Mouse (Mus musculus) CH12.LX (cell line): ENCODE measurements around the gene Olfr235. TPM values are rescaled to one million over a fixed set of nuclear protein-coding genes. Genes with fewer than 3 reads are reported as not detected.
"Not testable (repeated sequence)": the region's sequence is repeated elsewhere in the genome, so short reads cannot be mapped to it uniquely, and the experiment has no call there.

Source experiments
- DNase-seq: peaks from one replicate; pipeline ENCODE4 v3.0.0-alpha.2; 2013; ENCODE audit errors: extremely low read depth
- H3K27ac ChIP-seq: 2 replicates; pipeline ENCODE4 v1.5.1; 2012; ENCODE audit warnings: low read depth, mild to moderate bottlenecking, control low read depth, moderate library complexity; ENCODE audit not compliant: insufficient read depth
- H3K27me3 ChIP-seq: replicated peaks from 2 replicates; pipeline ENCODE3; 2012; ENCODE audit warnings: inconsistent platforms
- H3K36me3 ChIP-seq, 2 experiments: replicated peaks in 1 of 2; 2 replicates each; pipeline versions ENCODE3 to v1.6.1; 2012; ENCODE audit warnings: inconsistent platforms in 1 of 2, low read length in 1 of 2, mild to moderate bottlenecking in 1 of 2, mixed read lengths in 1 of 2, moderate library complexity in 1 of 2; ENCODE audit not compliant: control insufficient read depth in 1 of 2, insufficient read depth in 1 of 2
- H3K4me1 ChIP-seq, 2 experiments: 2 replicates each; pipeline ENCODE4 v1.6.1; 2012; ENCODE audit warnings: inconsistent platforms in 1 of 2, moderate library complexity in 1 of 2; ENCODE audit not compliant: insufficient read depth in 2 of 2, control insufficient read depth in 1 of 2
- H3K4me2 ChIP-seq: 2 replicates; pipeline ENCODE4 v1.6.1; 2012; ENCODE audit warnings: low read depth, mild to moderate bottlenecking, control low read depth; ENCODE audit not compliant: poor library complexity, insufficient read depth, severe bottlenecking
- H3K4me3 ChIP-seq, 3 experiments: fragments of 150-350 bp in 1 of 3; sonication (generic) in 1 of 3; replicated peaks in 1 of 3; 2 replicates each; pipeline versions ENCODE3 to v1.5.1; 2011 to 2012; ENCODE audit warnings: low read depth in 2 of 3, low read length in 2 of 3, mild to moderate bottlenecking in 2 of 3, moderate library complexity in 2 of 3, control low read depth in 1 of 3, improper control_type of control experiment in 1 of 3, inconsistent platforms in 1 of 3, mixed read lengths in 1 of 3; ENCODE audit not compliant: poor library complexity in 1 of 3
- H3K79me2 ChIP-seq: replicated peaks from 2 replicates; pipeline ENCODE4 v1.6.1; 2012; ENCODE audit warnings: mild to moderate bottlenecking, moderate library complexity; ENCODE audit not compliant: control insufficient read depth, poor library complexity, insufficient read depth, severe bottlenecking; ENCODE audit errors: extremely low read depth
- H3K9ac ChIP-seq: 2 replicates; pipeline ENCODE4 v1.6.1; 2012; ENCODE audit warnings: low read depth, mild to moderate bottlenecking, control low read depth, moderate library complexity; ENCODE audit not compliant: insufficient read depth
- H3K9me3 ChIP-seq: replicated peaks from 2 replicates; pipeline ENCODE3; 2012; ENCODE audit warnings: low read length, inconsistent platforms, mixed read lengths
- CHD1 ChIP-seq: IDR thresholded peaks from 2 replicates; pipeline ENCODE4 v1.6.1; 2012; ENCODE audit warnings: low read depth, low read length, improper control_type of control experiment, inconsistent platforms
- ETS1 ChIP-seq: conservative IDR thresholded peaks from 2 replicates; pipeline ENCODE4 v1.6.1; 2012; ENCODE audit warnings: low read depth, mild to moderate bottlenecking, inconsistent platforms, low read length, improper control_type of control experiment, moderate library complexity
- HCFC1 ChIP-seq: IDR thresholded peaks from 2 replicates; pipeline ENCODE4 v1.6.1; 2012; ENCODE audit warnings: low read depth, mild to moderate bottlenecking, inconsistent platforms, low read length, improper control_type of control experiment
- KAT2A ChIP-seq: IDR thresholded peaks from 2 replicates; pipeline ENCODE4 v1.6.1; 2012; ENCODE audit warnings: low read length, improper control_type of control experiment, inconsistent platforms; ENCODE audit not compliant: insufficient replicate concordance
- MAX ChIP-seq: IDR thresholded peaks from 2 replicates; pipeline ENCODE4 v1.6.1; 2011; ENCODE audit warnings: low read length, improper control_type of control experiment
- MEF2A ChIP-seq: IDR thresholded peaks from 2 replicates; pipeline ENCODE4 v1.6.1; 2014; ENCODE audit warnings: low read depth, mild to moderate bottlenecking, inconsistent platforms, low read length, improper control_type of control experiment, borderline replicate concordance
- NELFE ChIP-seq: IDR thresholded peaks from 2 replicates; pipeline ENCODE4 v1.6.1; 2011; ENCODE audit warnings: low read depth, low read length, improper control_type of control experiment
- NRF1 ChIP-seq: IDR thresholded peaks from 2 replicates; pipeline ENCODE4 v1.6.1; 2014; ENCODE audit warnings: low read depth, mild to moderate bottlenecking, inconsistent platforms, low read length, improper control_type of control experiment, moderate library complexity
- RAD21 ChIP-seq: IDR thresholded peaks from 2 replicates; pipeline ENCODE4 v1.6.1; 2011; ENCODE audit warnings: low read depth, mild to moderate bottlenecking, low read length, improper control_type of control experiment, moderate library complexity
- SIN3A ChIP-seq: IDR thresholded peaks from 2 replicates; pipeline ENCODE4 v1.6.1; 2012; ENCODE audit warnings: low read length, improper control_type of control experiment, inconsistent platforms
- USF2 ChIP-seq: conservative IDR thresholded peaks from 2 replicates; pipeline ENCODE4 v1.6.1; 2011; ENCODE audit warnings: low read depth, low read length, improper control_type of control experiment
- ZKSCAN1 ChIP-seq: IDR thresholded peaks from 2 replicates; pipeline ENCODE4 v1.6.1; 2012; ENCODE audit warnings: low read depth, inconsistent platforms, low read length, improper control_type of control experiment, borderline replicate concordance
- ZMIZ1 ChIP-seq: IDR thresholded peaks from 2 replicates; pipeline ENCODE4 v1.6.1; 2012; ENCODE audit warnings: low read depth, mild to moderate bottlenecking, inconsistent platforms, low read length, improper control_type of control experiment
- dilution Hi-C: fragments of 300-500 bp; cut with MboI; formaldehyde crosslinking; loops from 2 replicates; pipeline ENCODE4 v1.14.3; 2020; ENCODE audit warnings: low sequenced_read_pairs; ENCODE audit not compliant: extremely low pct_unique_long_range_greater_than_20kb, extremely low pct_ligation_motif_present
- in situ Hi-C: fragments of 300-500 bp; cut with MboI; formaldehyde crosslinking; loops from 3 replicates; pipeline ENCODE4 v1.14.3; 2019; ENCODE audit warnings: low sequenced_read_pairs, low pct_ligation_motif_present, low pct_unique_long_range_greater_than_20kb, mixed read lengths
- polyA plus RNA-seq: library from polyadenylated mRNA; unstranded; fragments of >175 nt; gene quantifications from 2 replicates; pipeline ENCODE4 v1.2.1, GENCODE M21; 2012; ENCODE audit warnings: low read depth; ENCODE audit not compliant: insufficient read length
- total RNA-seq, 2 experiments: library from RNA; depleted of rRNA; stranded (reverse); fragments of 300-350 nt in 1 of 2; fragments of >200 nt in 1 of 2; gene quantifications; 2 replicates each; pipeline ENCODE4 v1.2.3; 2012 to 2014

Olfr235 gene
- not detected in 2 replicates for total RNA-seq (2012; rRNA removed)
- total RNA-seq (2014; rRNA removed): not detected in 2 replicates
- polyA plus RNA-seq: not detected in 2 replicates

- Histone ChIP-seq H3K79me2 (no peaks in the 10 kb centered on the region), H3K27me3 (no peaks in the 10 kb centered on the region), H3K4me2 (no peak within 1 kb of the TSS), H3K4me1 (peaks cover 0 to 3% of the 10 kb centered on the region in 2 experiments; a peak in 1 of 4 replicates), H3K4me3 (no peak within 1 kb of the TSS), H3K9me3 (no peaks in the 10 kb centered on the region), H3K9ac (no peak within 1 kb of the TSS), H3K36me3 (no peaks in the 10 kb centered on the region), H3K27ac (no peak within 1 kb of the TSS)
- in situ Hi-C loops: no loop called here
- TF ChIP-seq MAX: no peak
- TF ChIP-seq NRF1: no peak
- TF ChIP-seq SIN3A: no peak
- TF ChIP-seq ETS1: no peak
- no peak for TF ChIP-seq ZMIZ1
- TF ChIP-seq MEF2A: no peak
- TF ChIP-seq HCFC1: no peak
- no peak for TF ChIP-seq USF2
- no peak for TF ChIP-seq CHD1
- TF ChIP-seq NELFE: no peak
- no peak for TF ChIP-seq RAD21
- TF ChIP-seq KAT2A: no peak
- no peak for TF ChIP-seq ZKSCAN1
- dilution Hi-C loops: no loop called here
- DNase-seq: no peak
These were observed at the start of gene Olfr235 for GRCm38 (mm10) chr19:12260732-12261131. Olfr235 (plus strand) TSS chr19:12261032.

- H3K9me3 ChIP-seq, H3K4me1 ChIP-seq, H3K9ac ChIP-seq, H3K36me3 ChIP-seq, H3K27ac ChIP-seq, H3K27me3 ChIP-seq, H3K79me2 ChIP-seq, H3K4me3 ChIP-seq, H3K4me2 ChIP-seq, dilution Hi-C loops, in situ Hi-C loops, DNase-seq: not testable (repeated sequence)
These were observed 28.3 kb upstream of the Olfr235 start, which contains the start of gene Olfr1432 for GRCm38 (mm10) chr19:12232496-12232895. Olfr1432 (minus strand) TSS chr19:12232596.

DNA sequence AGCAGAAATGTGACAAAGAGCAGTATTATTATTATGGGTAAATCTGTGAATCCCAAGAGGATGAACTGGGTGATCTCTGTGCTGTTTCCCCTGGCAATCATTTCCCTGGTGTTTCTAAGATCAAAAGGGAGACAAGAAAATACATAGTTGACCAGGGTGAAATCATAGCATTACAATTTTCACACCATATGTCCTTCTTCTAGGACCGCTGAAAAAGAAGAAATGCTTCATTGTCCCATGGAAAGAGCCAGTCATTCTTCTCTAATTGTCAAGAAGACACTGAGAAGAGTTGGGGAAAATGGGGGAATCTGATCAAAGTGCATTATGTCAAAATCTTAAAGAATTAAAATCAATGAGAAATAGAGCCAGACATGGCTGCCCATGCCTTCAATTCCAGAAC, 19.3 kb upstream of the Olfr235 start, which contains the start of gene Olfr262:
Olfr262 (minus strand) TSS at position 101 of the 400 bp plus-strand sequence.
- Histone ChIP-seq H3K4me2 (no peak within 1 kb of the TSS), H3K27ac (no peak within 1 kb of the TSS), H3K36me3 (no peaks in the 10 kb centered on the region), H3K79me2 (no peaks in the 10 kb centered on the region), H3K9me3 (no peaks in the 10 kb centered on the region), H3K9ac (no peak within 1 kb of the TSS), H3K4me3 (no peak within 1 kb of the TSS), H3K27me3 (no peaks in the 10 kb centered on the region), H3K4me1 (no peaks in the 10 kb centered on the region)
- no peak for TF ChIP-seq HCFC1
- in situ Hi-C loops: no loop called here
- dilution Hi-C loops: no loop called here
- no peak for DNase-seq
